Mouse (Mus musculus): ENCODE measurements at regions not wholly inside any gene's neighbourhood (a gene's known extent, or its start where the extent isn't known, plus 50 kb on each side); places are given as distances from the start of the nearest gene placed in this dataset.

- no peak for DNase-seq (ENCODE audit: low spot score in 2 of 2)
Observed at GRCm38 (mm10) chr9:116511450-116511849, 336.3 kb upstream of the Tgfbr2 start.

DNA sequence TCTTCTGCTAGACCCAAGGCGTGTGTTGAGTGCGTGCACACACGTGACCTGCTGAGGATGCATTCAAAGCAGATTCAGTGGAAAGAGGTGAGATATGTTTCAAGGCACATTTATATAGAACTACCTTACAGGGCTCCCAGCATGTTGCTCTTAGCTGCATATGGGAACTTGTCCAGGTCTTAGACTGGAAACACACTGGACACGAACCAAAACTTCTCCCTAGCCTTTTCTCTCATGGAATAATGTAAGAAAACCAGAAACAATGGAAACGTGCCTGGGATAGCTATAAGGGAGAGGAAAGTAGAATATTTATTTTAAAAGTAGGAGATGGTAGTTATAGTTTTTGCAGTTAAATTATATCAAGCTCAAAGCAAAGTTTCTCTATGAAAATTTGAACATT is 332.6 kb upstream of the Tgfbr2 start:
- DNase-seq (ENCODE audit: low spot score in 2 of 2), result no peak

DNA sequence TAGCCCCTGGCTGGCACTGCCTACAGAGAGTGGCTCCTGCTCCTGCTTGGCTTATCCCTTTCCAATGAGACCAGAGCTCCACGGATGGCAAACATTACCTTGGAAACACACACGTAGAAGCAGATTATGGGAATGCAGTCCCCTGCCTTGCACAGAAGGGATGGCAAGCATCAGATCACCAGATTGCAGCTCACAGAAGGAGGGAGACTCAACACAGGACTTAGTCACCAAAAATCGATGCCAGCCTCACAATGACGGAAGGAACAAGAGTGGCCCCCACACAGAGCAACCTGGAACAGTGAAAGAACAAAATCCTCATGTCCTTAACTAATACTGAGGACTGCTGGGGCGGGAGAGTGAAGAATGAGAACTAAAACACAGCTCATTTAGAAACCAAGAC is 327.7 kb upstream of the Tgfbr2 start:
- DNase-seq (ENCODE audit: low spot score in 2 of 2), result no peak

DNA sequence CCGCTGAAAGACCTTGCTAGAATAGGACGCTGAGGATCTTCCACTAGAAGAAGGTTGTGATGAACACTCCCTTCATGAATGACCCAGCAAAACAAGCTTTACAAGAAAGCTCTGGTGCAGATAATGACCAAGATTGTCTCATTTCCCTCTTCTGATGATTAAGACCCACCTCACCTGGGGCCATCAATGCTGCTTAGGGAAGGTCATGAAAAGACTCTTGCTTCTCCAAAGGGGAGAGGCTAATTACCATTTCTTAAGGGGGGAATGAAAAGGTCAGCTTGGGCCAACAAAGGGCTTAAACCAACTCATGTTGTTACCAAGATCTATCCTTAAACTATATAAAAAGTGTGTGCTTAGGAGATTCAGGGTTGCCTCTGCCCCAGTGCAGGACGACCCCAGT is 325.8 kb upstream of the Tgfbr2 start:
- no peak for DNase-seq (ENCODE audit: low spot score in 2 of 2)

- no peak for DNase-seq (ENCODE audit: low spot score in 2 of 2)
Observed at GRCm38 (mm10) chr9:116491227-116491626, 316.1 kb upstream of the Tgfbr2 start.

GRCm38 (mm10) chr9:116489787-116490186 is 314.6 kb upstream of the Tgfbr2 start:
- peak in 1 of 2 experiments; percentile 4 for DNase-seq (ENCODE audit: low spot score in 2 of 2)

DNA sequence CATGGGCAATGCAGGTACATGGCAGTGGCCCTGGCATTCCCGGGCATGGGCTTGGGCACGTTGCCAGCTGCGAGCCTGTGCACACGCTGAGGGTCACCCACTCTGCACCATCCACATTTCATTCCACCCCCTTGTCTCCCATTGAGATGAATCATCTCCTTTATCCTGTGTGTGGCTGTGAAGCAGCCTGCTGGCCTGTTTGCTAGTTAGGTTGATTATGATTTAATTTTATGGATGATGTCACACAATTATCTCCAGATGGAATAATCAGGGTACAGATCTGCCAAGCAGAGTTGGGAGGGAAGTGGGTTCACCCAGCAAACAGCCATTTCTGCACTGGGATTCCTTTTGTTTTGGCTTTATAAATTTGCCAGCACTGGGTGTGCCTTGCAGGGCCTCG is 314.1 kb upstream of the Tgfbr2 start:
- DNase-seq (ENCODE audit: low spot score in 2 of 2), result no peak

GRCm38 (mm10) chr9:116477309-116477708 is 302.1 kb upstream of the Tgfbr2 start:
- DNase-seq (ENCODE audit: low spot score in 2 of 2), result no peak

DNA sequence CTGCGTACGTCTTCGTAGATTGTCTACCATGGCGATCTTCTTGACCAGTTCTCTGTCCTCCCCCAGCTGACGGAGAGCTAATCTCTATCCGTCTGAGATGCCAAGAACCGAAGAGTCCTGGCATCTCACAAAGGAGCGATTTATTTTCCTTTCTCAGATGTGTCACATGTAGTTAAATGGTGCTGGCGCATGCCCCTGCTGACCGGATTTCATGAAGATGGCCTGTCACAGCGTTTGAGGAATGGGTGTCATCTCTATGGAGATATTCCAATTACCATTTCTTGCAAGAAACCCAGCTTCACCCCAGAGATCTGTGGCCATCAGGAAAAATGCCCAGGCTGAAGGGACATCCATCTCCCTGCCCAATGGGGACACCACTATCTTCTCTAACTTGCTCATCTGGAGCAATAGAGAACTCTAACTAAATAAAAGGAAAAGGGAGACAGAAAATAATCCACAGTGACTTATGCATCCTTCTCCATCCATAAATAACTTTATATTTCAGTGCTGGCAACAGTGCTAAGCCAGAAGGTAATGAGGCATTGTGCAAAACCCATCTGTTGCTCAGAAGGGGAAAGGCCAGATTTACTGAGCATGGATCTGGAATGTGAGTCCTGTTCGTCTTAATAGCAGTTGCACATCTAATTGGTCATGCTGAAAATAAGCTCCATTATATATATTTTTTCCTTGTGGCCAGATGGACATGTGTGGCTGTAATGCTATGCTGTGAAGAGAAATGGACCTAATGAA is 300.2 kb upstream of the Tgfbr2 start:
- no peak for DNase-seq (ENCODE audit: low spot score in 2 of 2)

GRCm38 (mm10) chr9:116472855-116473254 is 297.7 kb upstream of the Tgfbr2 start:
- no peak for DNase-seq (ENCODE audit: low spot score in 2 of 2)

DNA sequence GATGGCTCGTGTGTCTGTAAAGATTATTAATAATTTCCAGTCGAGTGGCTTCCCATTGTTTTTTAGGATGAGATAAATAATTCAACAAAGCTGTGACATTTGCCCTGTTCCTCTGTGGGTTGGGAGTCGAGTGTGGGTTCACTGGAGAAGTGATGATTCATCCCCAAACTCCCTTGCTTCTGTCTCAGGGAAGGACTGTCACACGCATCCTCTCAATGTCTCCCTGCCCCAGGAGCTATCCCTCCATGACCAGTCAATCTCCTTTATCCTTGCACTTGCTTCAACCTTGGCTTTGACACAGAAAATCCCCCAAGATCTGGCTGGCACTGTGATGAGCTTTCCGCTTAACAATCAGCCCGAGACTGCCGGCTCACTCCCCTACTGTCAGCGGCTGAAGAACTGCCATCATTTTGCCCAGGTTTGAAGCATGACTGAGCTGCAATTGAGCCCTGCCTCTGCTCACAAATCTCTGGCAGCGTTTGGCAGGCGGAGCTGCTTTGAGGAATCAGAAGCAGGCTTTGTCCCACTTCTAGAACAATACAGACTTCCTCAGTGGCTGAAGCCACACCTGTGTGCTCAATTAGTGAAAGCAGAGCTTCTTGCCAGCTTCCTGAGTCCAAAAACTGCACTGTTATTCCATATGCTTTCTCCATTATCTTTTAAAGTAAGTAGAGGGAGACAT is 293.6 kb upstream of the Tgfbr2 start:
- DNase-seq (ENCODE audit: low spot score in 2 of 2), result no peak

DNA sequence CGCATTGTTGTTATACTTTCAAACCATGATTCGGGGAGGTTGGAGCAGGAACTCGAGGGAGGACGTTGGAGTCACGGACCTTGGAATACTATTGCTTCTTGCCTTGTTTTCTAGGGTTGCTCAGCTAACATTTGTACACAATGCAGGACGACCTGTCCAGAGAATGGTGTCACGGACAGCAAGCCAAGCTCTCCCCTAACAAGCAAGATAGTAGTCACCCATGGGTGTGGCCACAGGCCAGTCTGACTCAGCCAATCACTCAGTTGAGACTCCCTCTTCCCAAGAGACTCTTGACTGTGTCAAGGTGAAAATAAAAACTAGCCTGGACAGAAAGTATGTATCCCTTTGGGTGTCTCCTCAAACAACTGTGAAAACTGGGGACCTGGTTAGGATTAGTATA is 291.2 kb upstream of the Tgfbr2 start:
- no peak for DNase-seq (ENCODE audit: low spot score in 2 of 2)

DNA sequence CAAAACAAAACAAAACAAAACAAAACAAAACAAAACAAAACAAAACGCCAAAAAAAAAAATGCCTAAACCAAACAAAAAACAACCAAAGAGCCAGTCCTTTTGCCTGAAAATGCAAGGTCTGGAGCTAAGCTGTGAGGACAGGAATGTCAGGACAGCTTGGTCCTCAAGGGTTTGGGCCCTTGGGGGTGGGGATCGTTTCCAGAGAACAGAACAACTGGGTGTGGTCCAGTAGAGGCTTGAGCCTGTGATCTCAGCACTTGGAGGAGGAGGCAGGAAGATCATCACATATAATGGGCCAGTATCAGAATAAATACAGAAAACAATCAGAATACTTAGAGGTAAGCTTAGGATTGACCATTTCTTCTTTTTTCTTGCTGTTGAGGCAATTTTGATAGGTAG is 289.5 kb upstream of the Tgfbr2 start:
- DNase-seq (ENCODE audit: low spot score in 2 of 2), result no peak

DNA sequence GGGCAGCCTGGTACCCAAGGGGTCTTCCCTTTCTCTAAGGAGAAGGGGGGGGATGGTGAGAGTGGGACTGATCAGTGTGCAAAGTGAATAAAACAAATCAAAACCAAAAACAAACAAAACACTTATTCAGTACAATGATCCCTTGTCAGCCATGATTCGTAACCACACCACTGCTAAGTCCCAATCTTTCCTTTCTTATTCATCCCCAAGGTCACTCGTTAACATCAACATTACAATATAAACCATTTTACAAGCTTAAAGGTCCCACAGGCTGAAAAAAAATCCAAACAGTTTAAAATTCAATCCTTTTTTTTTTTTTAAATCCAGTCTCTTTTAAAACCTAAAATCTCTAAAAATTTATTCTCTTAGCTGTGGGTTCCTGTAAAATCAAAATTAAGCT is 287.1 kb upstream of the Tgfbr2 start:
- no peak for DNase-seq (ENCODE audit: low spot score in 2 of 2)

GRCm38 (mm10) chr9:116460022-116460421 is 284.9 kb upstream of the Tgfbr2 start:
- DNase-seq (ENCODE audit: low spot score in 2 of 2), result no peak

DNA sequence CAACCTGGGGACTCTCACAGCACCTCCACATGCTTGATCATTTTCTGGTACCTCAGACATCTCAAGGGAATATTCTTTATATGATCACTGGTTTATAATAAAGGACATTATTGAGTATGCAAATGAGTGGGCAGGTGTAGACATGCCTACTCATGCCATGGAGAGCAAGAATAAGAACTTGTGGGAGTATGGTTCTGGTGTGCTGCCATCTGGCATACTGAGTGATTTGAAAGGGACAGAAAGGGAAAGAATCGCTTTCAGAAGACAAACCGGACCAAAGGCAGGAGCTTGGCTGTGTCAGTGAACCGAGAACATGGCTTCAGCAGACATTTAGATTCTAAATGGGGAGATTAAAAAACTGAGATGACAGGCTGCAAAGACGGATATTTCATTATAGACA is 276.9 kb upstream of the Tgfbr2 start:
- DNase-seq (ENCODE audit: low spot score in 2 of 2), result no peak

DNA sequence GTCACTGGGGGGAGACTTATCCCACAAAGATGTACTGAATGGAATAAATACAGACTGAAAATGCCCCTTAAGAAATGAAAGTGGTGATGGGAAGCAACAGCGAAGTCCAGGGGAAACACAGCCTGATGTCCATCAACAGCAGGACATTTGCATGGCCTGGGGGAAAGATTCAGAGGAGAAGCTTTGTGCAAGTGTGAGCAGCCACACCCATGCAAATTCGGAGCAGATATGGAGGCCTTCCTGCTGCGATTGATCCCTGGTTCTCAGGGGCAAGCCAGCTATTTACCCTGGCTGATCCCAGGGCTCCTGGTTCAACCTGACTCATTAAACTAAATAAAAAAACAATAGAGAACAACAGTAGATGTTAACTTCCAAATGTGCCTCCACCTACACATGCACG is 275.7 kb upstream of the Tgfbr2 start:
- no peak for DNase-seq (ENCODE audit: low spot score in 2 of 2)

- DNase-seq (ENCODE audit: low spot score in 2 of 2), result no peak
Observed at GRCm38 (mm10) chr9:116447734-116448133, 272.6 kb upstream of the Tgfbr2 start.

DNA sequence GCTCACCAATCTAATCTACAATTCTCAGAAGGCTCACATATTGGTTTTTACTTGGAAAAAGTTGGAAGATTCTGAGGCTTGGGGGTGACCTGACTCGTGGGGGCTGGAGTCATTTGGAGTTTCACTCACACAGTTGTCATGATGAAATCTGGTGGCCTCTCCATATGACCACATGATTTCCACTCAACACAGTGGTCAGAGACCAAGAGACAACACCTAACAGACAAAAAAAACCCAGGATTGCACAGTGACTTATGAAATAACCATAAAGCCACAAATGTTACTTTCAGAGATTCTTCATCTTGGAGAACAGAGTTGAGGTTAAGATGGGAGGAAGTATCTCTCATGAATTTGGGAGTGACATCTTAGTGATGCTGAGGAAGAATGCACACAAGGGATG is 263.4 kb upstream of the Tgfbr2 start:
- no peak for DNase-seq (ENCODE audit: low spot score in 2 of 2)

DNA sequence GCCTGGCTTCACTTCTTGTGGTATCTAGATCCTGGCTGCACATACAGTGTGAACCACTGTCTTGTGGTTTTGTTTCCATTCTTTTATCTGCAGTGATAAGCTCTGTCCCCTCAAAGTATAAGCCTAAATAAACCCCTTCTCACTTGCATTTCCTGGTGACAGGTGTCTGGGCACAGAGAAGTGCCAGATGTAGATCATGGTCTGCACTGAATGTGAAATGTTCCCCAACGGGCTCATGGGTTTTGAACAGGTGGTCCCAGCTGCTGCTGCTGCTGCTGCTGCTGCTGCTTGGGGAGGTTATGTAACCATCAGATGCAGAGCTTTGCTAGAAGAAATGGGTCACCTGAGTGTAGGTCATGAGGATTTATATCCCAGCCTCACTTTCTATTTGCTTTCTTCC is 259.3 kb upstream of the Tgfbr2 start:
- DNase-seq (ENCODE audit: low spot score in 2 of 2), result no peak

GRCm38 (mm10) chr9:116429061-116429460 is 253.9 kb upstream of the Tgfbr2 start:
- no peak for DNase-seq (ENCODE audit: low spot score in 2 of 2)

DNA sequence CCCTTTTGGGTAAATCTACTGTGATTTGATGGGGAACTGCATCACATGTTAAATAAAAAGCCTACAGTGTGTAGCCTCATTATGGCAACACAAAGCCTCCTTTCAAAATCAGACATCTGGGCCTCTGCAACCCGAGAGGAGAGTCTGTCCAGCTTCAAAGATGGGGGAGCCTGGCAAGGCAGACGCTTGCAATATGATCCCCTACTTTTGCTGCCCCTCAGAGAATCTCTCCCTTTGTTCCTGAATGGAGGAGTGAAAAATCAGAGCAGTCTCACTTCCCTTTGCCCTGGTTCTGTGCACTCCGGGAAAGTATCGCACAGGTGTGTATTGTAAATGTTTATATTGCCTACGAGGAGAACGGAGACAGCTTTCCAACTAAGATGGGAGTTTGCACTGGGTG is 253.3 kb upstream of the Tgfbr2 start:
- no peak for DNase-seq (ENCODE audit: low spot score in 2 of 2)

GRCm38 (mm10) chr9:116427278-116427677 is 252.1 kb upstream of the Tgfbr2 start:
- DNase-seq (ENCODE audit: low spot score in 2 of 2), result no peak
